Mouse (Mus musculus): ENCODE measurements around the gene Grik4.

Grik4 gene

DNA sequence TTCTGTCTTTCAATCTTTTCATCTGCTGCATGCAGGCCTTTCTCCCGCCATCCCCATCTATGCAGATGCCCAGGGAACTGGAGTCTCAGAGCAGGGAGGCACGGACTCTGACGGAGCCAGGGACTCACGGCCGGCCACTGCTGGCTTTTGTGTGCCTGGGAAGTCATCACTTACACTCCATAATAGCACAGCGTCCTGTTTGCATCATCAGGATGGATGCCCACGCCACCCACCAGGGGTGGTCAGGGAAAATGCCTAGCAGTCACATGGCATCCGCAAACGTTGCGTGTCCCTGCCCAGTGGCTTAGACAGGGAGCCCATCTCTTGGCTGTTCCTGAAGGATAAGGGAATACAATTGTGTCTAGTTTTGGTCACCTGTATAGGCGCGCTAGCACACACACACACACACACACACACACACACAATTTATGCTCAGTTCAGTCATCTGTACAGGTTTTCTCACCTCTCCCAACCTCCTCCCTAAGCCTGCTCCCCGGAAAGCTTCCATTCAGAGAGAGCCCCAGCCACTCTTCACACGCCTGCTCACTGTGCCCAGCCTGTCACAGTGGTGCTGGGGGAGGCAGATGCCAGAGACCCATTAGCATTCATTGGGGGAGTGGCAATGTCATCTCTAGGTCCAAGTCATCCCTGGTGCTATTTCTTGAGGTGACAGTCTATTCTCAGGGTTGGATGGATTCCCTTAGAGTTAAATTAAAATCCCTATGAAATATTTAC is 370.5 kb downstream of the Grik4 start:
- DNase-seq (ENCODE audit: low spot score): no peak

- DNase-seq (ENCODE audit: low spot score): peak; percentile 18
Measured at GRCm38 (mm10) chr9:42573180-42573579, 371.1 kb downstream of the Grik4 start.

DNA sequence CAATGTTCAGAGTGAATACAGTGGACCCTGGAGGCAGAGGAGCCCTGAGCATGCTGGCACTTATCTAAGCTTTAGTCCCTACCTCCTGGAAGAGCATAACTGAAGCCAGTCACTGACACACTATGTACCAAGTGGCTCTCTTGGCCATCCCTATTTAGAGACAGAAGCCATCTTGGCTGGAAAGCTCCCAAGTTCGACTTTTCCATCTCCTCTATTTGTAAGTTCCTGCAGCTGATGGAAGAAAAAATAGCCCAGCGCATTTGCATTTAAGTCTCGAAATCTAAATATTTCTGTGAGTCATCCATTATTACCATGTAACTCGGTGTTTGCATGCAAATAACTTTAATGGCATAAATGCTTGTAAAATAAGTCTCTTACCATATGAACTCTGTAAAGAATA is 378.4 kb downstream of the Grik4 start:
- no peak for DNase-seq (ENCODE audit: low spot score)

DNA sequence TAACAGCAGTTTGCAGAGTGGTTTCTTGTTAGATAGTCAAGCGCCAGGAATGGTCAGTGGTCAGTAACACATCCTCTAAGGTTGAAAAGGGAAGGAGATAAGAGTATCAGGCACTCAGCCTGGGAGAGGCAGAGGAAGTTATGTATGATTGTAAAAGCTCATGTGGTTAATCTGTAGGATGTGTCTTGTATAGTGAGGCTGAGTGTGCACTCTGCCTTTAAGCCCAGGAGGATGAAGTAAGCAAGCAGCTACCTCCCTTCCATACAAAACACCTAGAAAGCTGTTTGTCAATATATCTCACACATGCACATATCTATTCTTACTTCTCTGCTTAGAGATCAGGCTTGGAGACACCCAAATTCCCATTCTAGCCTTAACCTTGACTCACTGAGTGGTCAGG is 389.1 kb downstream of the Grik4 start:
- DNase-seq (ENCODE audit: low spot score): no peak

DNA sequence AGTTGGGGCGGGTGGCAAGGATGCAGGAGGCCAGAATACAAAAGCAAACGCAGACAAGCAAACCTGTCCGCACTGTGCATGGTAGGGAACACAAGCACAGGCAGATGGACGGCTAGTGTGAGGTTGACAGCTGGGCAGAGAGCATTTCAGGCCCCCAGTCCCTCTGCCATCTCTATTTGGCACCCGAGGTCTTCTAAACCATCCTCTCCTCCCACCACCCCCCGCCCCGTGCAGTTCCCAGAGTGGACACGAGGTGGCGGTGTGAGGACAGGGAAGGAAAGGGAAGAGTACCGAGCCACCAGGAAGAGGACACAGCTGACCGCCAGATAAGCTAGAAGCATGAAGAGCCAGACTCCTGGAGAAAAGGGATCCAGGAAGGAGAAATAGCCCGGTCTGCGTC is 394.2 kb downstream of the Grik4 start:
- peak; percentile 15 for DNase-seq (ENCODE audit: low spot score)

DNA sequence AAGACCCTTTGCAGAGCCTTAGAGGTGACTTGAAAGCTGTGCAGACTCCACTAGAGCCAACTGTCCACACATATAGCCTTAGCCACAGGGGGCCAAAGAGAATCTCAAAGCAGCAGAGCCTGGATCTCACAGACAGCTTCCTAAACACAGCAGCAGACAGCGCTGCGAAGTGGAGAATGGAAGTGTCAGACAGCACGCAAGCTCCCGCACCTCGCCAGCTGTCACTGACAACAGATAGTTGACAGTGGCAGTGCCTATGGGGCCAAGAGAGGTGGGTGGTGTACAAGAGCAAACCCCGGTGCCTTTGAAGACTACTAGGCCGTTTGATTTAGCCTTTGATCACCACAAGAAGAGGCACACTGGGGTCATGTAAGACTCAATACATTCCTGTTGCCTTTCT is 395.3 kb downstream of the Grik4 start:
- DNase-seq (ENCODE audit: low spot score): no peak

GRCm38 (mm10) chr9:42544521-42544920 is 399.8 kb downstream of the Grik4 start:
- no peak for DNase-seq (ENCODE audit: low spot score)

DNA sequence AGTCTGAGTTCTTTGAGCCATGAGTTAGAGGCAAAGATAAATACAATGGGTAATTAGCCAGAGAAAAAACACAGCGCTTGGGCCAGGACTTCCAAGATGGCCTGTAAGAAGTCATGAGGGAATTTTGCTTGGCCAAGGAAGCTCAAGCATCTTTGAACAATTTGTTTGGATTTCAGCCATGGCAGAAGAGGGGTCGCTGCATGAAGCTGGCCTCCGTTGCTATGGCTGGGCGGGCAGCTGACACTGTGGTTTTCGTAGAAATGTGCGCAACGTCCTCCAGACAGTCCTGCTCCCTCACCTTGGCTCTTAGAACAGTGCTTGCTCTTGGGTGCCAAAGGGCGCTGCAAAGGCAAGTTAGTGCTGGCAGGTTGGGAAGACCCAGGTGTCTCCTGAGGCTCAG is 410.8 kb downstream of the Grik4 start:
- DNase-seq (ENCODE audit: low spot score): no peak

DNA sequence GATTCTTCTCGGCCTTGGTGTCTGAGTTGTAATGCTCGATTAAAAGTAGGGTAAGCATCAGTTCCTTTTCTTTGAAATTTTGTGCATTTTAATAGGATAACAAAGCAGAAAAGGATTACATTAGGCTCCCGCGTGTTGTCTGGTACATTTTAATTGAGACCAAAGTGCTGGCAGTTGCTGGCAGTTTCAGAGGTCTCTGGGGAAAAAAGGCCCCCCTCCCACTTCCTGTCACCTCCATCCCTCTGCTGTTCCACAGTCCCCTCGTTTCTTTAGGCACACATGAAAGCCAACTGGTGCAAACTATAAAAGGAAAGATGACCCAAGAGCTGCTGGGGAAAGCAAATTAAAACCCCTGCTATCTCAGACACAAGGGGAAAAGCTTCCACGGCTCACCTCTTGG is 411.3 kb downstream of the Grik4 start:
- DNase-seq (ENCODE audit: low spot score): no peak

- no peak for DNase-seq (ENCODE audit: low spot score)
Measured at GRCm38 (mm10) chr9:42531951-42532350, 412.3 kb downstream of the Grik4 start.

DNA sequence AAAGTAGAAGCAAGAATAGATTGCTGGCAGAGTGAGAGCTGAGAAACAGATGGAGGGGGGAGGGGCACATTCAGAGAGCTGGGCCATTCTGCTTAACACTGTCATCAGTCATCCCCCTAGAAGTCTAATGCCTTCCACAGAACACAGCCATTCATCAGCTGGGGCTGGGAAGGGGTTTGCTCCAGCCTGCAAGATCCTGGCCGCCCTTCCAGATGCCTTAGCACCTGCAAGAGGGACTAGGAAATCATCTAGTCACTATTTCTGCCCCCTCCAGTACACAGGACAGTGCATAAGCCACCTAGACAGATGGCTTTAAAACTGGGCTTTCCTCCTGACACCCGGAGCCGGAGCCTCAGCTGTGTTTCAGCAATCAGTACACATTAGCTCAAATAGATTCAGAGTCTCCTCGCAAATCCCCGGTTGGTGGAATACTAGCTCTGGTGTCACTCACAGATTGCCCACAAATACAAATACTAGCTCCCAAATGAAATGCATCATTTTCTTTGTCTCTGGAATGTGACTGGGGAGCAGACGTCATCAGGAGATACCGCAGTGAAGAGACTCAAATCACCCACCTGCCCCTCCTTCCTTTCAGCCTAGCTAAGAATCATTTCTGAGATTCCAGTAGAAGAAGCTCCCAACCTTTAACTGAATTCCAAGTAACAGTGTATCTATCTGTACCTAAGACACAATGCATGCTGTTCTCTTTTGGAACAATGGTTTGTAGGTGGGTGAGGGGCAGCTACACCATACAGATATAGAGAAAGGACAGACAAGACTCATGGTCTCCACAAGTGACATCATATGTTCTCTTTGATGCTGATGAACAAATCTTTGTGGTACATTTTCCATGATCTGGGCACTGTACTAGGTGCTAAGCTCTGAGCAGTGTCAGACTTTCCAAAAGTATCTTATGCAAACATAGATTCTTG is 413.8 kb downstream of the Grik4 start:
- no peak for DNase-seq (ENCODE audit: low spot score)

GRCm38 (mm10) chr9:42520587-42521084 is 423.7 kb downstream of the Grik4 start:
- DNase-seq (ENCODE audit: low spot score): no peak

DNA sequence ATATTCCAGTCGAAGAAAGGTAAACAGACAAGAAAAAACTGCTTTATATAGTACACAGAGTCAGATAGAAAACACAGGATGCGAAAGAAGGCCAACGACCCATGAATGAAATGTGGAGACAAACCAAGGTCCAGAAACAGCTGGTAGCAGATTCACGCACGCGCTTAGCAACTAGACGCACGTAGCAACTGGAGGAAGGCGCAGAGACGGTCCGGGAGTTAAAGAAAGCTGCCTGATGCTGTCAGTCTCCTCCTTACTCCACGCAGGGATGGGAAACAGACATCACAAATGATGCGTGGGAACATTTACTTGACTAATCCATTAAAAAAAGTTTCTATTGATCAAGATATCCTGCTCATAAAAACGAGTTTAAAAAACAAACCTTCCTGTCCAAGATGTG is 426.1 kb downstream of the Grik4 start:
- no peak for DNase-seq (ENCODE audit: low spot score)

DNA sequence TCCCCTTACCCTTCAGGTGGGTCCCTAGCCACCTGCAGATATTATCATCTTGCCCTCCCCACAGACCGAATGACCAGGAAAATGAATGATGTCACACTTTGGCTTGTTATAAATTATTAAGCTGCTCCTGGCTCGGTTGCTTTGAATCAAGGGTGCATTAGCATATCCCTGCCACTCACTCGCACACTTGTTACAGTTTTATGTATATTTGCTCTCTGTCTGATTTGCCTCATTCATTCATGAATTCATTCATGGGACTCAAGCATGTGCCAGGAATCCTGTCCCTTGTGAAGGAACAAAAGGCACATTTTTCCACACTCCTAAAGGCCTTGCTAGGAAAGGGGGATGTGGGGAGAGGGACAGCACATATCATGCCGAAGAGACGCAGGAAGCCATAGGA is 431.1 kb downstream of the Grik4 start:
- DNase-seq (ENCODE audit: low spot score): no peak

DNA sequence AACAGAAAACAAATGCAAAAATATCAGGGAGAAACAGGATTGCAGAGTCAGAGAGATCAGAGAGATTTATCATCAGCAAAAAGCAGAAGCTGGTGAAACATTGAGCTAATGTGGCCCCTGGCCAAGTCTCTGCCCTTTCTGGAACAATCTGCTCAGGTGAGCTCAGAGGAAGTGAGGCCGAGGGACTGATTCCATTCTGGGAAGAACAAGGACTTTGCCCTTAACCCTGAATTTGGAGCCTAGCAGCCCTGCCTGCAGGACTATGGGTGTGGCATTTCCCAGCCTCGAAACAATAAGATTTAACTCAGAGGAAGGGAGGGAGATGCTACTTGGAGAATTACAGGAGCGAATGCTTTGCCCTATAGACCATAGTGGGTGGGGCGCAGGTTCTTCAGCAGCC is 432.0 kb downstream of the Grik4 start:
- no peak for DNase-seq (ENCODE audit: low spot score)

DNA sequence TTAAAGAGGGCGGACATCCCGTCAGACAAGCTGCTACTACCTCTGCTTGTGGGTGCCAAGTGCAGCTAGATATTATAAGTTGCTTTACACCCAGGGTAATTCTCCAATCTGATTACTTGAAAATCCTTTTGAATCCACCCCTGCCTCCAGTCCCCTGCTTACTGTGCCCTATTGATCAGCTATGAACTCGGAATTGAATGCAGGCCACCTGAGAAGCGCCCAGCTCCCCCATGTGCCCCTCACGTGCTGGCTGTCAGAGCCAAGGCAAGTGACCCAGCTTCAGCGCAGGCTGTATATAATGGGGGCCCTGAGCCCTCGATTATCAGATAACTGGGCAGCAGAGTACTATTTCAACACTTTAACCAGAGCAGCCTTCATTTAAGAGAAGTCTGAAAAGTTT is 436.1 kb downstream of the Grik4 start:
- DNase-seq (ENCODE audit: low spot score): no peak

GRCm38 (mm10) chr9:42507709-42508108 is 436.6 kb downstream of the Grik4 start, which contains the start of gene Tbcel:
Tbcel (minus strand) TSS chr9:42507809.
- no peak for DNase-seq (ENCODE audit: low spot score)

- no peak for DNase-seq (ENCODE audit: low spot score)
Measured at GRCm38 (mm10) chr9:42507022-42507421, 437.3 kb downstream of the Grik4 start.

DNA sequence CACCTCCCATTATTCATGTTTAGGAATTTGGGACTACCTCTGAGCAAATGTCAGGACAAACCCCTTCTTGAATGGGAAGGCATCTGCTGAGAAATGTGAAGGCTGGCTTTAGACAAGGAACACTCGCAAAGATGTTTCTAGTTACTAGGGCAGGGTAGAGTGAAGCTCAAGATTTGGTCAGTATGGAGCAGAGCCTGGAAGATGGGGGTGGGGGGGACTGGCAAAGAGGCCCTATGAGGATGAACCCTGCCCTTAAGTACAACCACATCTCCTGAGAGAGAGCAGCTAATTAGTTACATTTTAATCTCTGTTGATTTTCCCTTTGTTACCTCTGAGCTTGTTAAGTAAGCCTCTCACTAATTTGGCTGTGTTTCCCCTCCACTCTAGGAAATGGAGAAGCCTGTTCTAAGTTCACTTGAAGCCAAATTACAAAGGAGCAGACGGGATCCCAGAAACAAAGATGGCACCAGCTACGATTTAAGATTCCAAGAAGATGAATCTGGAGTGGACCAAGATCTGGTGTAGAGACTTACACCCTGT is 439.3 kb downstream of the Grik4 start:
- no peak for DNase-seq (ENCODE audit: low spot score)

GRCm38 (mm10) chr9:42504559-42504958 is 439.7 kb downstream of the Grik4 start:
- no peak for DNase-seq (ENCODE audit: low spot score)

DNA sequence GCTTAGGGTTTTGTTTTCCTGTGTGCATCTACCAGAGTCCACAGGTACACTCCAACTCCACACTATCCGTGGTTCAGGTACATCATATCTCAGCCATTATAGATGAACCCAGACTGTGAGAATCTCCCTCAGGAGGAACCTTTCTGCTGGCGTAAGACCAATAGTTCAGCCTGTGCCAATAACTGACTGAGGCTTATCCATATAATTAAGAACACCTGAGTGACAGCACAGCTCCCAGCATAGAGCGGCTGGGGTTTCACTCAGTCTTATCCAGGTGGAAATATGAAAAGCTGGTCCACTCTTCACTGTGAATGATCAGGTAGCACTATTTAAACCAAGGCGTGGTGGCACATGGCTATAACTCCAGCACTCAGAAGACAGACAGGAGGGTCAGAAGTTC is 440.6 kb downstream of the Grik4 start:
- DNase-seq (ENCODE audit: low spot score): no peak

GRCm38 (mm10) chr9:42496296-42496695 is 448.0 kb downstream of the Grik4 start:
- DNase-seq (ENCODE audit: low spot score): no peak

GRCm38 (mm10) chr9:42491780-42492179 is 452.5 kb downstream of the Grik4 start:
- DNase-seq (ENCODE audit: low spot score): no peak
